ENCODE assay signal across 7 mouse cellular contexts in genomic region chr12:69362388-69362787, GRCm38 (mm10). TPM values are rescaled to one million over a fixed set of nuclear protein-coding genes. Genes with fewer than 3 reads are reported as not detected.
DNase-seq lines count a peak whose midpoint lies in the region; ATAC-seq and TF ChIP-seq lines count a peak whose summit lies in the region.

No protein-coding gene starts in this region.

- no peaks in the 10 kb centered on the region for H3K36me3 ChIP-seq in testis, adult 2 months (ENCODE audit: control insufficient read depth, insufficient read depth, low read length)
- no peaks in the 10 kb centered on the region for H3K36me3 ChIP-seq in limb, embryonic 14.5 days (ENCODE audit: control insufficient read depth, insufficient read depth, low read length)

- H3K9ac ChIP-seq in limb, embryonic 14.5 days (ENCODE audit: low read depth, low read length, severe bottlenecking) = no peak overlapping the region

- no peak for TF ChIP-seq POLR2A in testis, adult 2 months (IDR thresholded peaks at IDR 0.05; ENCODE audit: control insufficient read depth, low read depth, low read length)
- peak; percentile 35; the same call in 1 of the 2 replicates for TF ChIP-seq POLR2A in embryonic fibroblast, embryonic 13.5 days (IDR thresholded peaks at IDR 0.05; ENCODE audit: low read depth, low read length)
- TF ChIP-seq POLR2A in limb, embryonic 14.5 days (IDR thresholded peaks at IDR 0.05; ENCODE audit: borderline replicate concordance, extremely low read depth, insufficient read depth, insufficient read length) = no peak

- H3K4me3 ChIP-seq in testis, adult 2 months (ENCODE audit: control insufficient read depth, low read depth, low read length) = peak overlapping the region; percentile 55
- no peak overlapping the region for H3K4me3 ChIP-seq in embryonic fibroblast, embryonic 13.5 days (ENCODE audit: insufficient read depth, low read length)
- 0 out of 2 replicates have a peak overlapping the region, but pooled peaks have one; percentile 35 for H3K4me3 ChIP-seq in limb, embryonic 14.5 days (replicated peaks; ENCODE audit: low read length)

- no peak overlapping the region for H3K27ac ChIP-seq in testis, adult 2 months (ENCODE audit: control insufficient read depth, insufficient read depth, low read depth, low read length)
- H3K27ac ChIP-seq in embryonic fibroblast, embryonic 13.5 days (ENCODE audit: insufficient read depth, low read length) = peak overlapping the region; percentile 97
- H3K27ac ChIP-seq in limb, embryonic 14.5 days (replicated peaks; ENCODE audit: low read depth, low read length) = peak overlapping the region; percentile 92; the same call in 1 of the 2 replicates

- H3K27me3 ChIP-seq in testis, adult 2 months (ENCODE audit: control insufficient read depth, insufficient read depth, low read length) = no peaks in the 10 kb centered on the region
- H3K27me3 ChIP-seq in limb, embryonic 14.5 days (ENCODE audit: control insufficient read depth, insufficient read depth, low read length) = no peaks in the 10 kb centered on the region

- WGBS in limb, embryonic 14.5 days = 51% methylated on average over 4 of the region's 4 CpGs

- peak overlapping the region; percentile 75 for H3K4me2 ChIP-seq in limb, embryonic 14.5 days (replicated peaks; ENCODE audit: low read depth, low read length, severe bottlenecking)

- no peak for DNase-seq in testis, postnatal 10 days (ENCODE audit: low spot score)
- no peak for DNase-seq in limb, embryonic 14.5 days (ENCODE audit: low spot score)
- DNase-seq in yolk sac, embryonic 10.5 days (ENCODE audit: low spot score) = peak; percentile 69
- no peak for DNase-seq in urinary bladder, postnatal 14 days (ENCODE audit: low spot score)
- no peak for DNase-seq in cerebellum, adult 8-10 months

- peaks cover 6% of the 10 kb centered on the region for H3K4me1 ChIP-seq in testis, adult 2 months (ENCODE audit: control insufficient read depth, insufficient read depth, low read length)
- no peaks in the 10 kb centered on the region for H3K4me1 ChIP-seq in embryonic fibroblast, embryonic 13.5 days (ENCODE audit: control insufficient read depth, insufficient read depth, low read length)
- H3K4me1 ChIP-seq in limb, embryonic 14.5 days (ENCODE audit: control insufficient read depth, insufficient read depth, low read length) = peaks cover 15% of the 10 kb centered on the region; the same call in 1 of the 2 replicates

- no peak for ATAC-seq in limb, embryonic 14.5 days (ENCODE audit: low FRiP score, low read depth)

- H3K9me3 ChIP-seq in limb, embryonic 14.5 days (ENCODE audit: control insufficient read depth, low read length) = no peaks in the 10 kb centered on the region

- TF ChIP-seq CTCF in testis, adult 2 months (IDR thresholded peaks at IDR 0.05; ENCODE audit: control insufficient read depth, insufficient read depth, insufficient replicate concordance, low read depth, low read length) = no peak
- no peak for TF ChIP-seq CTCF in embryonic fibroblast, embryonic 13.5 days (IDR thresholded peaks at IDR 0.05; ENCODE audit: borderline replicate concordance, insufficient read depth, low read length)

RNA-seq across cellular contexts. Expression of gene Nemf, which starts 5.4 kb away (rescaled TPM):
- 6.2 and 9.2 TPM in 2 replicates for polyA plus RNA-seq in testis, adult 2 months (2012; rRNA removed)
- polyA plus RNA-seq in embryonic fibroblast, embryonic 13.5 days (2011; ENCODE audit: insufficient read length, low read depth, missing spikeins) = 57.2 and 70.2 TPM in 2 replicates
- polyA plus RNA-seq in limb, embryonic 14.5 days (2012; rRNA removed) = 31.2 and 37.8 TPM in 2 replicates
- polyA plus RNA-seq in limb, embryonic 14.5 days (2014; fragmentation: Nextera tagmentation; extraction: Ambion mirVana) = 78.6 and 83.0 TPM in 2 replicates

RNA-seq across cellular contexts. Expression of gene Arf6, which starts 9.6 kb away (rescaled TPM):
- polyA plus RNA-seq in testis, adult 2 months (2012; rRNA removed) = 32.4 and 37.2 TPM in 2 replicates
- 106 and 119 TPM in 2 replicates for polyA plus RNA-seq in embryonic fibroblast, embryonic 13.5 days (2011; ENCODE audit: insufficient read length, low read depth, missing spikeins)
- polyA plus RNA-seq in limb, embryonic 14.5 days (2012; rRNA removed) = 106 and 118 TPM in 2 replicates
- 81.4 and 82.2 TPM in 2 replicates for polyA plus RNA-seq in limb, embryonic 14.5 days (2014; fragmentation: Nextera tagmentation; extraction: Ambion mirVana)

RNA-seq across cellular contexts. Expression of gene Gm9887, which starts 9.9 kb away (rescaled TPM):
- 26.1 and 49.9 TPM in 2 replicates for polyA plus RNA-seq in testis, adult 2 months (2012; rRNA removed)
- polyA plus RNA-seq in embryonic fibroblast, embryonic 13.5 days (2011; ENCODE audit: insufficient read length, low read depth, missing spikeins) = not detected in 2 replicates
- 0.53 and 0.58 TPM in 2 replicates for polyA plus RNA-seq in limb, embryonic 14.5 days (2012; rRNA removed)
- 1.4 and 1.8 TPM in 2 replicates for polyA plus RNA-seq in limb, embryonic 14.5 days (2014; fragmentation: Nextera tagmentation; extraction: Ambion mirVana)
